Mouse (Mus musculus) liver, embryonic 14.5 days (tissue): ENCODE results near the gene Hspb9.

Experiments used
- CTCF ChIP-seq: IDR thresholded peaks from 2 replicates; pipeline ENCODE4 v1.5.1; 2016; ENCODE audit warnings: antibody characterized with exemption, low read depth, control low read depth
- EP300 ChIP-seq: IDR thresholded peaks from 2 replicates; pipeline ENCODE4 v1.6.1; 2016; ENCODE audit warnings: antibody characterized with exemption, low read depth

- no peak for TF ChIP-seq CTCF
- peak; percentile 46; the same call in 1 of the 2 replicates for TF ChIP-seq EP300
Observed at GRCm38 (mm10) chr11:100737105-100737733, 23.6 kb downstream of the Hspb9 start.
